Mouse (Mus musculus) embryo, embryonic 9.5 days (tissue): Measurements from ENCODE around the gene Ckb.

Experiments used
- DNase-seq: peaks from one replicate; pipeline ENCODE4 v3.0.0-alpha.2; 2017; ENCODE audit errors: extremely low spot score

Ckb gene

GRCm38 (mm10) chr12:111692899-111693298, 20.8 kb upstream of the Ckb start:
- no peak for DNase-seq

- peak; percentile 73 for DNase-seq
Observed at GRCm38 (mm10) chr12:111691346-111691872, 19.3 kb upstream of the Ckb start.

GRCm38 (mm10) chr12:111689426-111689825, 17.3 kb upstream of the Ckb start:
- no peak for DNase-seq

GRCm38 (mm10) chr12:111688069-111688428, 15.9 kb upstream of the Ckb start:
- no peak for DNase-seq

- no peak for DNase-seq
Observed at GRCm38 (mm10) chr12:111687350-111688068, 15.4 kb upstream of the Ckb start.

- DNase-seq = no peak
Observed at GRCm38 (mm10) chr12:111686390-111686789, 14.3 kb upstream of the Ckb start.

- DNase-seq = no peak
Observed at GRCm38 (mm10) chr12:111682806-111683205, 10.7 kb upstream of the Ckb start.

- no peak for DNase-seq
Observed at GRCm38 (mm10) chr12:111682003-111682402, 9.9 kb upstream of the Ckb start.

GRCm38 (mm10) chr12:111681305-111681704, 9.2 kb upstream of the Ckb start:
- DNase-seq = no peak

- DNase-seq = no peak
Observed at GRCm38 (mm10) chr12:111680661-111681060, 8.5 kb upstream of the Ckb start.

- DNase-seq = no peak
Observed at GRCm38 (mm10) chr12:111678997-111679396, 6.9 kb upstream of the Ckb start.

GRCm38 (mm10) chr12:111678670-111678933, 6.5 kb upstream of the Ckb start:
- DNase-seq = no peak

GRCm38 (mm10) chr12:111677882-111678669, 5.9 kb upstream of the Ckb start, which contains the start of gene Trmt61a:
Gene Trmt61a (plus strand): TSS chr12:111678105.
- peak; percentile 94 for DNase-seq

GRCm38 (mm10) chr12:111677421-111677820, 5.3 kb upstream of the Ckb start:
- no peak for DNase-seq

GRCm38 (mm10) chr12:111675797-111676580, 3.9 kb upstream of the Ckb start:
- no peak for DNase-seq

GRCm38 (mm10) chr12:111674850-111675486, 2.8 kb upstream of the Ckb start:
- DNase-seq = no peak

GRCm38 (mm10) chr12:111672581-111672980, 443 bp upstream of the Ckb start:
- DNase-seq = no peak

- peak; percentile 61 for DNase-seq
Observed at GRCm38 (mm10) chr12:111671431-111671902, 671 bp downstream of the Ckb start.

GRCm38 (mm10) chr12:111670976-111671375, 1.2 kb downstream of the Ckb start:
- DNase-seq = no peak

- no peak for DNase-seq
Observed at GRCm38 (mm10) chr12:111670371-111670971, 1.7 kb downstream of the Ckb start.

GRCm38 (mm10) chr12:111669961-111670360, 2.2 kb downstream of the Ckb start:
- DNase-seq = no peak
